Mouse (Mus musculus): ENCODE results near the gene Syvn1. TPM values are rescaled to one million over a fixed set of nuclear protein-coding genes. Genes with fewer than 3 reads are reported as not detected.
A peak's percentile ranks its signal among the peaks of the same experiment; 100 is the strongest.

Syvn1 gene
- polyA plus RNA-seq, 1 experiment from 2014 or later, result 19.0 TPM

- peak; percentile 90 for ATAC-seq (ENCODE audit: low read depth)
- Histone ChIP-seq H3K9ac (ENCODE audit: low read depth, low read length) (peak within 1 kb of the TSS; percentile 88), H3K4me1 (ENCODE audit: control insufficient read depth, low read depth, low read length) (peaks cover 21% of the 10 kb centered on the region), H3K4me3 (ENCODE audit: low read depth, low read length) (peak within 1 kb of the TSS; percentile 95), H3K4me2 (ENCODE audit: low read depth, low read length) (peak within 1 kb of the TSS; percentile 88), H3K27me3 (ENCODE audit: control insufficient read depth, insufficient read depth, low read depth, low read length) (no peaks in the 10 kb centered on the region), H3K27ac (ENCODE audit: low read length) (peak within 1 kb of the TSS; percentile 93), H3K36me3 (ENCODE audit: control insufficient read depth, insufficient read depth) (peaks cover 41% of the 10 kb centered on the region), H3K9me3 (replicated peaks; ENCODE audit: control insufficient read depth, low read length) (no peaks in the 10 kb centered on the region)
- under 1% methylated on average over 58 of the region's 58 CpGs for WGBS (ENCODE audit: insufficient replicate concordance)
Measured at GRCm38 (mm10) chr19:6084478-6085248, 38.3 kb downstream of the Syvn1 start, which contains the start of the genes Zfpl1 and Cdca5. Gene Zfpl1 (minus strand): TSS chr19:6084956. Gene Cdca5 (plus strand): TSS chr19:6084983.

- H3K9me3 ChIP-seq (replicated peaks; ENCODE audit: control insufficient read depth, low read length), result no peaks in the 10 kb centered on the region
- peak overlapping the region; percentile 88 for H3K9ac ChIP-seq (ENCODE audit: low read depth, low read length)
- peaks cover 21% of the 10 kb centered on the region for H3K4me1 ChIP-seq (ENCODE audit: control insufficient read depth, low read depth, low read length)
- peak overlapping the region; percentile 93 for H3K27ac ChIP-seq (ENCODE audit: low read length)
- H3K4me2 ChIP-seq (ENCODE audit: low read depth, low read length), result peak overlapping the region; percentile 88
- peak overlapping the region; percentile 95 for H3K4me3 ChIP-seq (ENCODE audit: low read depth, low read length)
- under 1% methylated on average over 17 of the region's 17 CpGs for WGBS (ENCODE audit: insufficient replicate concordance)
- peak; percentile 80 for ATAC-seq (ENCODE audit: low read depth)
- H3K27me3 ChIP-seq (ENCODE audit: control insufficient read depth, insufficient read depth, low read depth, low read length), result no peaks in the 10 kb centered on the region
- H3K36me3 ChIP-seq (ENCODE audit: control insufficient read depth, insufficient read depth), result peaks cover 48% of the 10 kb centered on the region
Measured at GRCm38 (mm10) chr19:6085417-6085879, 39.1 kb downstream of the Syvn1 start.

DNA sequence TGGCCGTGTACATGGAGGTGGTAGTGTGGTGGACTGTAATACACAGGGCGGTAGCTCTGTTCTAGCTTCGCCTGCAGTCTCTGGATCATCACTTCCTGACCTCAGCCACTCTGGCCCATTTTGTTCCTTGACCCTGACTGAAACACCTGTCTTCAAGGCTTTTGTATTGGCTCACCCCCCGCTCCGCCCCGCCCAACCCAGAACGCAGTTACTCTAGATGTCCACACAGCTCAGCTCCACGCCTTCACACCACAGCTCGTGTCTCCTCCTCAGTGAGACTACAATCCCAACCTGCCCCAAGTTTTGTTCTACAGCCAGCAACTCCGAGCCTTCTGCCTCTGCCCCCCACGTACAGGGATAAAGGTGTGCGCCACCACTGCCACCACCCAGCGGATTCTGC is 42.5 kb downstream of the Syvn1 start:
- Histone ChIP-seq H3K27ac (ENCODE audit: low read length) (no peak overlapping the region), H3K36me3 (ENCODE audit: control insufficient read depth, insufficient read depth) (peaks cover 66% of the 10 kb centered on the region), H3K4me1 (ENCODE audit: control insufficient read depth, low read depth, low read length) (peaks cover 18% of the 10 kb centered on the region), H3K9ac (ENCODE audit: low read depth, low read length) (no peak overlapping the region), H3K4me2 (ENCODE audit: low read depth, low read length) (no peak overlapping the region), H3K27me3 (ENCODE audit: control insufficient read depth, insufficient read depth, low read depth, low read length) (no peaks in the 10 kb centered on the region), H3K9me3 (replicated peaks; ENCODE audit: control insufficient read depth, low read length) (no peaks in the 10 kb centered on the region), H3K4me3 (ENCODE audit: low read depth, low read length) (no peak overlapping the region)
- 93% methylated on average over 13 of the region's 13 CpGs for WGBS (ENCODE audit: insufficient replicate concordance)
- ATAC-seq (ENCODE audit: low read depth), result no peak

- Histone ChIP-seq H3K4me3 (ENCODE audit: low read depth, low read length) (no peak within 1 kb of the TSS), H3K9ac (ENCODE audit: low read depth, low read length) (no peak within 1 kb of the TSS), H3K27me3 (ENCODE audit: control insufficient read depth, insufficient read depth, low read depth, low read length) (no peaks in the 10 kb centered on the region), H3K36me3 (ENCODE audit: control insufficient read depth, insufficient read depth) (peaks cover 50% of the 10 kb centered on the region), H3K27ac (ENCODE audit: low read length) (no peak within 1 kb of the TSS), H3K4me2 (ENCODE audit: low read depth, low read length) (no peak within 1 kb of the TSS), H3K9me3 (replicated peaks; ENCODE audit: control insufficient read depth, low read length) (no peaks in the 10 kb centered on the region), H3K4me1 (ENCODE audit: control insufficient read depth, low read depth, low read length) (no peaks in the 10 kb centered on the region)
- 80% methylated on average over 7 of the region's 7 CpGs for WGBS (ENCODE audit: insufficient replicate concordance)
- ATAC-seq (ENCODE audit: low read depth), result no peak
Measured at GRCm38 (mm10) chr19:6094119-6094518, 47.7 kb downstream of the Syvn1 start, which contains the start of gene AC131692.1. Gene AC131692.1 (plus strand): TSS chr19:6094419.

DNA sequence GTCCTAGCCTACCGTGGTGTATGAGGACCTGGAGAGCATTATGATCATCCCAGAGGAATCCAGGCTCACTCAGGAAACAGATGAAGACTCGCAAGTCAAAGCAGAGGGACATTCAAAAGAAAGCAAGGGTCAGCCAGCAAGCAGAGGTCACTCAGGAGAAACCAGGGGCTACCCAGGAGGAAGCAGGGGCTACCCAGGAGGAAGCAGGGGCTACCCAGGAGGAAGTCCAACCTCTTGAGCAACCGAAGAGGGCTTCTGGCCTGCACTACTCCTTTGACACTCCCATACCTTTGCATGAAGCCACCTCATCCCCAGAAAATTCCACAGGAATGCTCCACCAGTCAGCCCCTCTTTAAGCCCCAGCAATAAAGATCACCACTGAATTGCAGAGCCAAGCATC is 51.5 kb downstream of the Syvn1 start:
- H3K4me1 ChIP-seq (ENCODE audit: control insufficient read depth, low read depth, low read length), result peaks cover 13% of the 10 kb centered on the region
- H3K4me3 ChIP-seq (ENCODE audit: low read depth, low read length), result no peak overlapping the region
- H3K36me3 ChIP-seq (ENCODE audit: control insufficient read depth, insufficient read depth), result peaks cover 14% of the 10 kb centered on the region
- H3K4me2 ChIP-seq (ENCODE audit: low read depth, low read length), result no peak overlapping the region
- no peak for ATAC-seq (ENCODE audit: low read depth)
- no peaks in the 10 kb centered on the region for H3K9me3 ChIP-seq (replicated peaks; ENCODE audit: control insufficient read depth, low read length)
- H3K9ac ChIP-seq (ENCODE audit: low read depth, low read length), result no peak overlapping the region
- no peak overlapping the region for H3K27ac ChIP-seq (ENCODE audit: low read length)
- no peaks in the 10 kb centered on the region for H3K27me3 ChIP-seq (ENCODE audit: control insufficient read depth, insufficient read depth, low read depth, low read length)
- WGBS (ENCODE audit: insufficient replicate concordance), result 54% methylated on average over 3 of the region's 3 CpGs

- WGBS (ENCODE audit: insufficient replicate concordance), result 75% methylated on average over 6 of the region's 6 CpGs
- Histone ChIP-seq H3K36me3 (ENCODE audit: control insufficient read depth, insufficient read depth) (no peaks in the 10 kb centered on the region; the same call in 1 of the 2 replicates), H3K9me3 (replicated peaks; ENCODE audit: control insufficient read depth, low read length) (no peaks in the 10 kb centered on the region), H3K27me3 (ENCODE audit: control insufficient read depth, insufficient read depth, low read depth, low read length) (no peaks in the 10 kb centered on the region), H3K9ac (ENCODE audit: low read depth, low read length) (no peak overlapping the region), H3K4me1 (ENCODE audit: control insufficient read depth, low read depth, low read length) (peaks cover 33% of the 10 kb centered on the region), H3K27ac (ENCODE audit: low read length) (no peak overlapping the region), H3K4me2 (ENCODE audit: low read depth, low read length) (no peak overlapping the region), H3K4me3 (ENCODE audit: low read depth, low read length) (no peak overlapping the region)
- no peak for ATAC-seq (ENCODE audit: low read depth)
Measured at GRCm38 (mm10) chr19:6101186-6101585, 54.8 kb downstream of the Syvn1 start.

DNA sequence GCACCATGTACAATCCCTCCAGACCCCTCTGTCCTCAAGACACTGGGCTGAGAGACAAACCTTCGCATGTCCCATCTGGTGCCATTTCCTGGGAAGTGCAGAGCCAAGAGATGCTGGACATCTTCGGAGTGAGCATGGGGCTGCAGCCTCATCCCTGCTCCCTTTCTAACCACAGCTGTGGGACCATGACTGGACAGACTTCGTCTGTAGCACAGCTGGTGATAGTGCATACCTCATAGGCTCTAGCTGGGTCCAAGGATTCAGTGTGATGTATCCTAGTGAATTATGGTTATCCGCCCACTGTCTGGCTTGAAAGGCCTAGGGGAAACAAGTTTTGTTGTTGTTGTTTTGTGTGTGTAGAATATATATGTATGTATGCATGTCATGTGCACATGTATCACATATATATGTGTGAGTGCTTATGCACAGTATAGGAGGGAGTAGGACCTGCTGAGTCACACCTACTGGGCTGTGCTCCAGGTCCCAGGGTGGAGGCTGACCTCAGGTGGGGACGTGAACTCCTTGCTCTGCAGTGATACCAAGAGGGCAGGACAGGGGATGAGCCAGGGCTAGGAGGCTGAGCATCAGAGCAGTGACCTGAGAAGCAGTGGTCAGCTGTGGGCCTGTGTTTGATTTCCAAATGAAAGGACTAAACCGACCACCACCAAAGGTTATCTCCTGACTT is 55.9 kb downstream of the Syvn1 start:
- peak; percentile 97 for ATAC-seq (ENCODE audit: low read depth)
- H3K4me2 ChIP-seq (ENCODE audit: low read depth, low read length), result no peak overlapping the region
- H3K4me3 ChIP-seq (ENCODE audit: low read depth, low read length), result no peak overlapping the region
- 59% methylated on average over 6 of the region's 6 CpGs for WGBS (ENCODE audit: insufficient replicate concordance)
- H3K27me3 ChIP-seq (ENCODE audit: control insufficient read depth, insufficient read depth, low read depth, low read length), result no peaks in the 10 kb centered on the region
- H3K27ac ChIP-seq (ENCODE audit: low read length), result peak overlapping the region; percentile 64
- H3K9ac ChIP-seq (ENCODE audit: low read depth, low read length), result no peak overlapping the region
- H3K36me3 ChIP-seq (ENCODE audit: control insufficient read depth, insufficient read depth), result no peaks in the 10 kb centered on the region; the same call in 1 of the 2 replicates
- H3K4me1 ChIP-seq (ENCODE audit: control insufficient read depth, low read depth, low read length), result peaks cover 33% of the 10 kb centered on the region
- no peaks in the 10 kb centered on the region for H3K9me3 ChIP-seq (replicated peaks; ENCODE audit: control insufficient read depth, low read length)

All from liver, embryonic 16.5 days (tissue).